Mouse (Mus musculus): ENCODE measurements at regions not wholly inside any gene's neighbourhood (a gene's known extent, or its start where the extent isn't known, plus 50 kb on each side); places are given as distances from the start of the nearest gene placed in this dataset.

DNA sequence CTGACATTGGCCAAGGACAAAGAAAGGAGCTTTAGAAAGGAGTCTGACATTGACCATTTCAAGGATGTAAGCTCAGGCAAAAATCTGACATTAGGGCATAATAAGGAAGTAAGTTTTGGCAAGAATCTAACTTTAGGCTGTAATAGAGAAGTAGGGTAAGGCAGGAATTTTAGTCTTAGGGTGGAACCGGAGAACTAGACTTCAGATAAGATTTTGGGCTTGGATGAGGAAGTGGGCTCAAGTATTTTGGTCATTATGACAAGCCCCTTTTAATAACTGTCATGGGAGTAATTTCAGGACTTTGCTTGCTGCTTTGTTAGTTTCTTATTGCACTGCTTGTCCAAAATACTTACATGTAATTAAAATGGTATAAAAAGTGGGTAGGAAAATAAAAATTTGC is 418.9 kb downstream of the Wdr20rt start:
- POLR2A ChIA-PET = no interaction called here
- ATAC-seq = no peak
- no peak for TF ChIP-seq CTCF (IDR thresholded peaks at IDR 0.05)
- CTCF ChIA-PET = interaction anchor here (0.6 kb wide), 1 partner anchor 121 kb away, joined by 3 read pairs; no protein-coding TSS in a partner anchor
- H3K27me3 ChIP-seq = no peaks in the 10 kb centered on the region
- in situ Hi-C loops (cut with MboI; ENCODE audit: low pct_unique_long_range_greater_than_20kb) = no loop called here
- no peak for DNase-seq (ENCODE audit: low read depth, low spot score)

GRCm38 (mm10) chr12:65656772-65657171 is 431.5 kb downstream of the Wdr20rt start:
- H3K27me3 ChIP-seq = no peaks in the 10 kb centered on the region
- in situ Hi-C loops (cut with MboI; ENCODE audit: low pct_unique_long_range_greater_than_20kb) = no loop called here
- DNase-seq (ENCODE audit: low read depth, low spot score) (no peak), ATAC-seq (no peak)
- ChIA-PET CTCF (no interaction called here), POLR2A (no interaction called here)
- no peak for TF ChIP-seq CTCF (IDR thresholded peaks at IDR 0.05)

GRCm38 (mm10) chr12:65671673-65672072 is 446.4 kb downstream of the Wdr20rt start:
- ATAC-seq (no peak), DNase-seq (ENCODE audit: low read depth, low spot score) (no peak)
- H3K27me3 ChIP-seq = peaks cover 3% of the 10 kb centered on the region
- in situ Hi-C loops (cut with MboI; ENCODE audit: low pct_unique_long_range_greater_than_20kb) = no loop called here
- POLR2A ChIA-PET = no interaction called here
- no peak for TF ChIP-seq CTCF (IDR thresholded peaks at IDR 0.05)
- CTCF ChIA-PET = no interaction called here

GRCm38 (mm10) chr12:65673193-65673592 is 447.9 kb downstream of the Wdr20rt start:
- peaks cover 4% of the 10 kb centered on the region for H3K27me3 ChIP-seq
- ATAC-seq (no peak), DNase-seq (ENCODE audit: low read depth, low spot score) (no peak)
- in situ Hi-C loops (cut with MboI; ENCODE audit: low pct_unique_long_range_greater_than_20kb) = no loop called here
- CTCF ChIA-PET = no interaction called here
- POLR2A ChIA-PET = no interaction called here
- no peak for TF ChIP-seq CTCF (IDR thresholded peaks at IDR 0.05)

GRCm38 (mm10) chr12:65674916-65675660 is 449.8 kb downstream of the Wdr20rt start:
- no peak for DNase-seq (ENCODE audit: low read depth, low spot score)
- TF ChIP-seq CTCF (IDR thresholded peaks at IDR 0.05) = no peak
- no peak for ATAC-seq
- H3K27me3 ChIP-seq = peaks cover 4% of the 10 kb centered on the region
- POLR2A ChIA-PET = no interaction called here
- in situ Hi-C loops (cut with MboI; ENCODE audit: low pct_unique_long_range_greater_than_20kb) = no loop called here
- CTCF ChIA-PET = no interaction called here

- ChIA-PET POLR2A (no interaction called here), CTCF (no interaction called here)
- no peak for TF ChIP-seq CTCF (IDR thresholded peaks at IDR 0.05)
- in situ Hi-C loops (cut with MboI; ENCODE audit: low pct_unique_long_range_greater_than_20kb) = no loop called here
- no peak for DNase-seq (ENCODE audit: low read depth, low spot score)
- peaks cover 4% of the 10 kb centered on the region for H3K27me3 ChIP-seq
- ATAC-seq = no peak
Measured at GRCm38 (mm10) chr12:65680335-65680734, 455.0 kb downstream of the Wdr20rt start.

- ChIA-PET CTCF (interaction anchor here (1.1 kb wide), 1 partner anchor 357 kb away, joined by 3 read pairs; no protein-coding TSS in a partner anchor), POLR2A (no interaction called here)
- no peak for DNase-seq (ENCODE audit: low read depth, low spot score)
- TF ChIP-seq CTCF (IDR thresholded peaks at IDR 0.05) = no peak
- H3K27me3 ChIP-seq = no peaks in the 10 kb centered on the region
- in situ Hi-C loops (cut with MboI; ENCODE audit: low pct_unique_long_range_greater_than_20kb) = no loop called here
- ATAC-seq = no peak
Measured at GRCm38 (mm10) chr12:65681826-65682225, 456.5 kb downstream of the Wdr20rt start.

DNA sequence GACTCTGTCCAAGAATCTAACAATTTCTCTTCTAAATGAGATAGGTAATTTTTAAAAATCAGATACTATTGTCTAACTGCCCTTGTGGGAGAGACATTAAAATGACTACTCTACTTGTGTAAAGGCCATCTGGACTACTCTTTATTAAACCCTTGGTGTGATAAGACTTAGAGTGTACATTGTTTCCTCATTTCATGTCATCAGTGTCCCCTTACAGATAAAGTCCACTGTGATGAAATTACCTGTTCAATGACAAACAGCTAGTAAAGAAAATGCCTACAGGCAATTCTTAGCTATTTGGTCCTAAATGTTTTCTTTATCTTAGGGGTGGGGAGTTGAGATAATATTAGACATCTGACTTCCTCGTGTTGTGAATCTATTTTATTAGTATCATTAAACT is 479.7 kb downstream of the Wdr20rt start:
- in situ Hi-C loops (cut with MboI; ENCODE audit: low pct_unique_long_range_greater_than_20kb) = no loop called here
- POLR2A ChIA-PET = no interaction called here
- DNase-seq (ENCODE audit: low read depth, low spot score) = no peak

DNA sequence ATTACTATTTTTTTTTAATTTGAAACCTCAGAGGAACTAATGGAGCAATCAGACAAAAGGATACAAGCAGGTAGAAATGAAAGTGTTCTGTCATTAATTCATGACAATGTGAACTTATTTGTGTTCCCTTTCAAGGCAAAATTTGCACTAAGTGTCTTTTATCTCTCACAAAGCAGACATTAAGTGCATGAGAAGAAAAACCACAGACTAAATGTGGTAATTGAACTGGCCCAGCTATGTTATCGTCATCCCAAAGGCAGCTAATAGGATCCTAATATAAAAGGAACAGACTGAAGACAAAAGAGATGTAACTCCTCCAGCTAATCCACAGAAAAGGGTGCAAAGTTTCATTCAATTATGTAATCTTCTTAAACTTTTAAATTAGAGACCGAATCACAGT is 487.0 kb downstream of the Wdr20rt start:
- ChIA-PET CTCF (no interaction called here), POLR2A (no interaction called here)
- in situ Hi-C loops (cut with MboI; ENCODE audit: low pct_unique_long_range_greater_than_20kb) = no loop called here
- no peak for DNase-seq (ENCODE audit: low read depth, low spot score)
- no peak for ATAC-seq
- TF ChIP-seq CTCF (IDR thresholded peaks at IDR 0.05) = no peak
- no peaks in the 10 kb centered on the region for H3K27me3 ChIP-seq

More for the DNA sequence above, 479.7 kb downstream of the Wdr20rt start:
- CTCF ChIA-PET = no interaction called here
- peaks cover 10% of the 10 kb centered on the region for H3K27me3 ChIP-seq
- no peak for TF ChIP-seq CTCF (IDR thresholded peaks at IDR 0.05)
- ATAC-seq = no peak

All from Patski (cell line).